Mouse (Mus musculus): ENCODE measurements around the gene Atxn7.
"Not testable (repeated sequence)": the region's sequence is repeated elsewhere in the genome, so short reads cannot be mapped to it uniquely, and the experiment has no call there.

The Atxn7 gene

DNA sequence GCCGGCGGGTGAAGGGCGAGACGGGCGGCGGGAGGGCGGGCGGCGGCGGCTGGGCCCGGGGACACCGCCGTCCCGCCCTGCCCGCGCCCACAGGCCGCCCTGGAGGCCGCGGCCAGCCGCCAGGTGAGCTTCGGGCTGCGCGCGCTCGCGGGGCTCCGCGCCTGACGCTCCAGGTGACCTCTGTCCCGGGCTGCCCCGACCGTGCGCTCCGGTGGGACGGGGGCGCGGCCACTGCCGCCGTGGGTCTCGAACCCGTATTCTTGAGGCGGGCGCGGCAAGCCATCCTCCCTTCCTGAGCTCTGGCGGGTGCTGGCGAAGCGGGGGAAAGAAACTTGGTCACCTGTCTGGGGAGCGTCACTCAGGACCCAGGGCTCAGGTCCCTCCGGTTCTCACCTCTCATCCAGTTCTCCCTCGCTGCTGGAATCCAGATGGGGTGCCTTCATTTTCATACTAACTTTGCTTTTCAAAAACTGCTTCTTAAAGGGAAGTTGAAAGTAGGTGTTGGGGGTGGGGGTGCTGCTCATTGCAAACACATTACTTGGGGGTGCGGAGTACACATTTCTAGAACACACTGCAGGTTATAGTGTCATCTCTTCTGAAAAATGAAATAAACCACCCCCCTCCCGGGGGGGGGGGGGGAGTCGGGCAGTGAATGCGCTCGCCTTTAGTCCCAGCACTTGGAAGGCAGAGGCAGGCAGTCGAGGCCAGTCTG is at the start of gene Atxn7, which contains the start of gene Thoc7:
TSS of gene Atxn7 (plus strand) at position 40 of the 712 bp plus-strand sequence.
TSS of gene Thoc7 (minus strand) at position 452 of the 712 bp plus-strand sequence.
- DNase-seq (ENCODE audit: low read depth) = no peak

DNA sequence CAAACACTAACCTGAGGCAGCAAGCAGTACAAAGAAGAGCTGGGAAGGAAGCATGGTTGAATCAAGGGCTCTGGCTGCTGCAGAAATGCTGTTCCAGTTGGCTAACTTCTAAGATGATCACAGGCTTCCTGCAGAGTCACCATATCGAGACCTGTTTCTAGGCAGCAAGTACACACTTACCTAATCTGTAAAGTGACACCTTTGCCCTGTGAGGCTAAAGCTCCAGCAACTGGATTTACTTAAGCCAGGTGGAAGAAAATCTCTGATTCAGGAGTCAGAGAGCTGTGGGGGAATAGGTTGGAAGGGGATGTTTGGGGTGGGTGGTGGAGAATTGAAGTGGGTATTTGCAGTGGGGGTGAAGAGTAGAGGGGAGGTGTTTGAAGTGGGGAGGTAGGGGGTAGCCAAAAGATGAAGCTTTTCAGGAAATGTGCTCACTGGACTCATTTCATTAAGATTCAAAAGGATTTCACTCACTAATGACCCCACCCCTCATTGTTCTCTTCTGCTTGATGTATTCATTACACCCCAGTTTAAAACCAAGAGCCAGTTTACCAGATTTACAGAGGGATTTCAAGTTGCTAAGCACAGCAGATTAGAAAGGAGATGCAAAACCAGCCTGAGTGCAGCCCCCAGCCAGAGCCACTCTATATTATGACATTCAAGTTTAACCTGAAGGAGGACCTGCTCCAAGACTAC is 46.7 kb upstream of the Atxn7 start, which contains the start of gene Gm281:
TSS of gene Gm281 (minus strand) at position 92 of the 696 bp plus-strand sequence.
- DNase-seq (ENCODE audit: low read depth) = no peak

DNA sequence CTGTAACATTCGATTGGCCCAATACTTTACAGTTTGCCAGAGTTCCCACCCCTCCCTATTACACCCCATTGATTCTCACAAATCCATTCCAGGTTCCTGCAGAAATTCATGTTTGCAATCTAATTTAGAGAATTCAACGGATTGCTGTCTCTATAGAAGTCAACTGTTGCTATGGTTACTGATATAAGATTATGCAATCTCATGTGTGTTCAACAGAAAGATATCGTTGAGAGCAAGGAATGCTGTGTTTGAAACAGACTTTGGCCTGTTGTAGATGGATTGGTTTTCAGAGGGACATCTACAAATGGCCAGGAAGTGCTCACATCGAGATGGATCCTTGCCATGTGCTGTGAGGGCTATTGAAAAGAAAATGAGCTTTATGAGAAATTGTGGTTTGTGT is 46.0 kb upstream of the Atxn7 start:
- no peak for DNase-seq (ENCODE audit: low read depth)

DNA sequence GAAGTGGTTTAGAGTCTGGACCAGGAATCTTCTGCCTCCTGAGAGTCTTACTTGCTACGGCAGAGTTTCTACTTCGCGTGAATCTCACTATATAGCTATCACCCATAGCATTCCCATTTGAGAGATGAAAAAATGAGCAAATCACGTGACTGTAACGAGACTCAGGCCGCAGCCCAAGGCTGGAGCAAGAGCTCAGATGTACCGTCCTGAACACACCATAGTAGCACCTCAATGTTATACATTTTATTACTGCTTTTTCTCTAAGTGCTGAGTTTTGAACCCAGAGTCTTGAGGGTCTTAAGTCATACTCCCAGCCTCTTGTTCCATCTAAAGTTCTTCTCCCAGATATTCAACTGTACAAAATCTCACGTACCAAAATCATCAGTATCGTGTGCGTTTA is 44.0 kb upstream of the Atxn7 start:
- DNase-seq (ENCODE audit: low read depth) = no peak

DNA sequence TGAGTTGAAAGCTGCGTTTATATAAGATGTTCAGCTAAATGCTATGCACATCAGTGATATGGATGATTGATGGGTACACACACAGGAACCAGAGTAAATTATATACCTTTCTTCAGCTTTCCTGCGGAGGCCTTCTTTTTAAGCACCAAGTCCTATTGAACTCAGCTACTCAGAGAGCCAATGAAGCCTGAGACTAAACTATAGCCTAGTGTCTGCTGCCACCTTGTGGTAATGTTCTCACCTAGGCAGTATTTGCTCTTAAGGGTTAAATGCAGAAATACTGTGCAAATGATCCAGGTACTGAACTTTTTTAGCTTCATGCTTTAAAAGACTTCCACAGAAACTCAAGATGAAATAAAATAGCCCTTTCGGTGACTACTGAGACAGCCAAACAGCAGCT is 43.6 kb upstream of the Atxn7 start:
- DNase-seq (ENCODE audit: low read depth) = peak; percentile 62

DNA sequence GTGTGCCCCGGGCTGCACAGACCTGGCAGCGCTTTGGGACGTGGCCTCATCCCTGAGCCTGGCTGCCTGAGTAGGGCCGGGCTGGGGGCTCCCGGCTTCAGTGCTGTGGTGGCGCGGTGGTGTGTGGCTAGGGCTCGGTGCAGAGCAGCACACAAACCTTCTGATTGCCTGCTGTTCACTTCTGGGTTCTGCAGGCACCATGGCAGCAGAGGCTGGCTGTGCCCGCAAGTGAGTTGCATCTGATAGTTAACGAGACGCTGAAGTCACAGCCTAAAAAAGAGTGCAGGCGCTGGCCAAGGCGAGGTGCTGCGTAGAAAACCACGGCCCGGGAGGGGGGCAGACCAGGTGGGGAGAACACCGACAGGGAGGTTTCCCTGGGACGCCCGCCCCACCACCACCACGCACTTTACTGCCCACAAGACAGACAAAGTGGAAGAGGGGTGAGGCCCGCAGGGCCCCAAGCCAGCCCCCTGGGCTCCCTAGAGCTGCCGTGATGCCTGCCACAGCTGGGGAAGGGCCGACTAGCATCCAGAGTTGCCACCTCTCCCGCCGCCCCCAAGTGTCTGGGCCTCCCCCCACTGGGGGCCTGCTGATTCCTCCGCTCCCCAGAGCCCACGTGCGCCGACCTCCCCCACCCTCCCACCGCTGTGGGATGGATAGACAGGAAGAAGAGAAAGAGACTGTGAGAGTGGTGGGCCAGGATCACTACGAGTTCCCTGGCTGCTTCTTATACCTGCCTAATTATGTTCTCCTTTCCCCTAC is 27.8 kb upstream of the Atxn7 start:
- DNase-seq (ENCODE audit: low read depth) = no peak

DNA sequence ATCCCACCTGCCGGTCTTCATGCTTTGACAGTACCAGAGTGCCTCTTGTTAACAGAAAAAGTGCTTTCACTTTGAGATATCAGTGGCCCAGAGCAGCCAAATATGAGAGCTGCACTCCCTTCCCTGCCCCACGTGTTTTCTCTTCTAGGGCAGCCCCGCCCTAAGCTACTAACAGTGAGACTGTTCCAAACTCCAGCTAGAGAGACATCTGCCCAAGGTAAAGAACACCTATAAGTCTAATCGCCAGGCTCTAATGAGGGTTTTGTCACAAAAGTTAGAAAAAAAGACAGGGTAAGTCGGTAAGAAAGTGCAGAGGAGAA is 27.2 kb upstream of the Atxn7 start:
- DNase-seq (ENCODE audit: low read depth) = no peak

DNA sequence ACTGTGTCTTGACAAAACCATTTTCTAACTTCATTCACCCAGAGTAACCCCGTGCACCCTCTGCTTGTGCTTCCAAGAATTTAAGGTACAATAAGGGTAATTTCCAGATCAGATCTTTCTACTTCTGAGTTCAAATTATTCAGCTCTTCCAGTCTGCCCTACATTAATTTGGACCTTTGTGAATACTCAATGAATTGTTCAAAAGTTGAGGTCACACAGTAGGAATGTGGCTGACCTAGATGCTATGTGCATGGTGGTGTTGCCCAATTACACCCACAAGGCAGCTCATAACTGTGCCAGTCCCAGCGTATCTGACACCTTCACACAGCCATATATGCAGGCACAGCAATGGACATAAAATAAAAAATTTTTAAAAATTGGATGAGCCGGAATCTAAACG is 16.6 kb upstream of the Atxn7 start:
- DNase-seq (ENCODE audit: low read depth) = no peak

DNA sequence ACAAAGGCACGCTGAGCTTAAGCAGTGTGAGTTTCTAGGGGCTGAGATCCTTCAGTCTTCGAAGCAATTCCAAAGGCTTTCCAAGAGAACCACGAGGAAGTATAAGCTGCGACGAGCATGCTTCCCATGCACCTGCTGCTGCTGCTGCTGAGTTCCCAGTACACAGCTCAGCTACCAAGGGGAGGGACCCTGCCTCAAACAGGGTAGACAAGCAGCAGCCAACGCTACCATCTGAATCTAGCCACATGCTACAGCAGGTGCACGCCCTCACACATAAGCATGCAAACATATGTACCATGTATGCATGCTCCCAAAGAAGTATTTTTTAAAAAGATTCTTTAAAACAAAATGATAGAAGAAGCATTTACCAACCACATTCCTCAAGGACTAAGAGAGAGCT is 12.9 kb upstream of the Atxn7 start:
- no peak for DNase-seq (ENCODE audit: low read depth)

DNA sequence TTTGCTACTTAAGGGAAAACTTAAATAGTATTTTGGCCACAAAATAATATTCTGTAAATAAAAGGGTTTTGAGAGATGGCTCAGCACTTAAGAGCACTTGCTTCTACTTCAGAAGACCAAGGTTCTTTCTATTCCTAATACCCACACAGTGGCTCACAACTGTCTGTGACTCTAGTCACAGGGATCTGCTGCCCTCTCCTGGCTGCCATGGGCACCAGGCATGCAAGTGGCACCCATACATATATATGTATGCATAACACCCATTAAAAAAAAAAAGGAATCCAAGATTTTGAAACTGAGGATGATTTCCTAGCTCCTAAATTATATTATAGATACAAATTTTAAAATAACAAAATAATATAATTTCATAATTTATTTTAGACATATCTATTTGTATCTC is 10.8 kb upstream of the Atxn7 start:
- DNase-seq (ENCODE audit: low read depth) = no peak

DNA sequence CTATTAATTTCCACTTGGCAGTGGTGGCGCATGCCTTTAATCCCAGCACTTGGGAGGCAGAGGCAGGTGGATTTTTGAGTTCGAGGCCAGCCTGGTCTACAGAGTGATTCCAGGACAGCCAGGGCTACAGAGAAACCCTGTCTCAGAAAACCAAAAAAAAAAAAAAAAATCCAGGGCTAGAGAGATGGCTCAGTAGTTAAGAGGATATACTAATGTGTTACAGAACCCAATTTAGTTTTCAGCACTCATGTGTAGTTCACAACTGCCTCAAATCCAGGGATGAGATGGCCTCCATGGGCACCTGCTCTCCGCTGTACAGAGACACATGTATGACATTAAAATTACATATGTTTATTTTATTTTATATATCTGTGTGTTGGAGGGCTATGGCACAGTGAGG is 9.1 kb upstream of the Atxn7 start:
- DNase-seq (ENCODE audit: low read depth) = not testable (repeated sequence)

DNA sequence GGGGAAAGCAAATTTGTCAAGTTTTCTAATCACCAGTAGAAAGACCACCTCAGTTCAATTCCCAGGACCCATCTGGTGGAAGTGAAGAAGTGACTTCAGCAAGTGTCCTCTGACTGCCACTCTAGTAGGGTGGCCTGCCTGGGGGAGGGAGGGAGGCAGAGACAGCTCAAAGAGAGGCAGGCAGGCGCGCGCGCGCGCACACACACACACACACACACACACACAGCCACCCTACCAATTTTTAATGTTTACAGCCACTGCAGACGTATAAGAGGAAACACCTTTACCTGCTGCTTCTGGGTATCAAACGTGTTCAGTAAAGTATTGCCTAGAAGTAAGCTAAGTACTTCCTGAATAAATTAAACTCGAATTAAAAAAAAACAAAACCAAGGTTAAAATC is 1.2 kb upstream of the Atxn7 start:
- no peak for DNase-seq (ENCODE audit: low read depth)

DNA sequence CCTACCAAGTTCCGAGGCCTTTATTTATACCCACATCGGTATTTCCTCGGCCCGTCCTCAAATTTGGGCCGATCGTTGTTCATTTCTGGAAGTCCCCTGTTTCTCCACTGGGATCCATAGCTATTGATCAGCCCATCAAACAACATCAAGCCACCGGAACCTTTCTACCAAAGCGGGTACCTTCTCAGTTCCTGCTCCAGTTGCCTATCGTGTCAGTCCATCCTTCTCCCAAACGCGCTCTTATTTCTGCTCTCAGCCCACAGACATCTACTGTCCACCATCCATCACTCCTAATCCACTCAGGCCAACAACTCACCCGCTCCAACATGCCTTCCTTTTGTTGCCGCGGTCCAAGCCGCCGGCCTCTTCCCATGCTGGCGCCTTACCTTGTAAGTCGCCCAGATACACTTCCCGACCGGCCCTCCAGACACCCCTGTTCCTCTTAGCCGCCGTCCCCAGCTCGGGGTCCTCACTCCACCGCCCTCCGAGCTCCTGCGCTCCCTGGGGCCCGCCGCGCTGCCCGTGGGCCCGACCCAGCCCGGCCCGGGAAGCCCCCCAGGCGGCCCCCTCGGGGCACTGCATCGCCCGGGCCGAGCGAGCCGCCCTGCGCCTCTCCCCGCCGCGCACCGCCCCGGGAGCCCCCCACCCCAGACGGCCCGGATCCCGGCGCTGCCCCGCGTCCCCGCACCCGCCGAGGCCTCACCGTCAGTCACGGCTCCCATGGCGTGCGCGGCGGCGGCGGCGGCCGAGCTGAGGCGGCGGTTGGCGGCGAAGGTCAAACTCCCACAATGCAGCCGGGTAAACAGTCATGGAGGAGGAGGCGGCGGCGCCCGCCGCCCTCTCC is 536 bp upstream of the Atxn7 start:
- no peak for DNase-seq (ENCODE audit: low read depth)

DNA sequence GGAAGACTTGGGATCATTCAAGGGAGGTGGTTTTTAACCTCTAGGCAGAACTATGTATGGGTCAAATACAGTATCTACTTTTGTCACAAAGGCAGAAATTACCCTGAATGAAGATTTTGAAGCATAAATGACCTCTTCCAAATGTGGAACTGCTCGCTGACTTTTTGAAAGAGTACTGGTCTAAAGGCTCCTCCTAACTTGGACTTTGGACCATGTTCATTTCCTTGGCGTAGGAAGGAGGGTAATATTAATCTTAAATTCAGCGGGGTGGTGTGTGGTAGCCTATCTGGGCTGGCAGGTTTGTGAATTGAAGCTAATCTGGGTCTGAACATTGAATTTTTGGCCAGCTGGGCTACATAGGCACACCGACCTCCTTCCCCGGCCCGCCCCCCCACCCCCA is 1.2 kb downstream of the Atxn7 start:
- DNase-seq (ENCODE audit: low read depth) = no peak

DNA sequence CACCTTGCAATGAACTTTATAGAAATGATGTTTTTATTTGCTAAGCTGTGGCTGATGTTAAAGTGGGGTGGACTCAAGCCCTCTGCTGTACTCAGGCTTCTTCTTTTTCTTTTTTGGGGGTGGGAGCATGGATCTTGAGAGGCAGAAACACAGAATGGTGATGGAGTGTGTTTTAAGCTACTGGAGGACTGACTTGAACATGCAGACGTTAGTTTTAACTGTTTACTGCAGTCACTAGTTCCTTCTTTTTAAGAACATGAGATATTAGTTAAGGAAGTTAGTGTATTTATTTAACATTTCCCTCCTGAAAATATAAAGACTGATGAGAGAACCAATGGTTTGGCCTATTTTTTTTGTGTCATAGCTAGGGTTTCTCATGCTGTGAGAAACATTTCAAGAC is 2.3 kb downstream of the Atxn7 start:
- no peak for DNase-seq (ENCODE audit: low read depth)

DNA sequence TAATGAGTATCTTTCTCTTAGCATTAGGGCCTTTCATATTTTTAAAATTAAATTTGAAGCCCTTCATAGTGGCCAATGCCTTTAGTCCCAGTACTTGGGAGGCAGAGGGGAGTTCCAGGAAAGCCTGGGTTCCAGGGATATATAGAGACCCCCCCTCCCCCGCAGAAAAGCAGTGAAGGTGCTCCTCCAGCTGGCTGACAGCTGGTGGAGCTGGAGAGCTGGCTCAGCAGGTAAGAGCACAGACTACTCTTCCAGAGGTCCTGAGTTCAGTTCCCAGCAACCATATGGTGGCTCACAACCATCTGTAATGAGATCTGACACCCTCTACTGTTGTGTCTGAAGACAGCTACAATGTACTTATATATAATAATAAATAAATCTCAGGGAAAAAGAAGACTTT is 6.4 kb downstream of the Atxn7 start:
- no peak for DNase-seq (ENCODE audit: low read depth)

DNA sequence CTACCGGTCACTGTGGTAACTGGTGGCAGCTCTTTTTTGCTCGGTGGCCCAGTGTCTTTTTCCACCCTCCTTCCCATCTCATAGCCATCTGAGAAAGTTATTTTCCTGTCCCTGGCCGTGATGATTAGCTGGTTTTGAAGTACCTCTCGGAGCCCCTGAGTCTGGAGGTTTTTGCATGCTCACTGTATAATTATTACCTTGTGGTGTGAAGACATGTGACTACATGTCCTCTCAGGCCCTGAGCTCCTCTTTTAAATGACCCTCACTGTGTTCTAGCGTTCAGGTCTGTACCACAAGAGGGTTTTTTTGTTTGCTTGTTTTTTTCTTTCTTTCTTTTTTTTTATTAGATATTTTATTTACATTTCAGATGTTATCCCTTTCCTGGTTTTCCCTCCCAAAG is 7.2 kb downstream of the Atxn7 start:
- no peak for DNase-seq (ENCODE audit: low read depth)

DNA sequence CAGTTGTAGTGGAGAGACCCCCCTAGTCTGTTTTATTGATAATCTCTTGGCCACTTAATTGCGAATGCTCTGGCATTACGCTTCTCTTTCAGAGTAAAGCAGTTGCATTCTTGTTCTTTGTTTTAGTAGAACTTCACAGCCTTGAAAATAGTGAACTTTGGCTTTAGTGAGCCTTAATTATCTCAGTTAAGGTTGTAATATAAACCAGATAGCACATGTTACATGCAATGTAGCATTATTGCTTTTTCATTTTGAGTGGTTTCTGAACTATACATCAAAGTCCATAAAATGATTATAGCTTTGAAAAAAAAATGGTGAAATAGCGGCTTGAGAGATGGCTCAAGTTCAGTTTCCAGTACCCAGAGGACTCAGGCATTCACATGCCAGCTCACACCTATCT is 9.3 kb downstream of the Atxn7 start:
- DNase-seq (ENCODE audit: low read depth) = no peak

DNA sequence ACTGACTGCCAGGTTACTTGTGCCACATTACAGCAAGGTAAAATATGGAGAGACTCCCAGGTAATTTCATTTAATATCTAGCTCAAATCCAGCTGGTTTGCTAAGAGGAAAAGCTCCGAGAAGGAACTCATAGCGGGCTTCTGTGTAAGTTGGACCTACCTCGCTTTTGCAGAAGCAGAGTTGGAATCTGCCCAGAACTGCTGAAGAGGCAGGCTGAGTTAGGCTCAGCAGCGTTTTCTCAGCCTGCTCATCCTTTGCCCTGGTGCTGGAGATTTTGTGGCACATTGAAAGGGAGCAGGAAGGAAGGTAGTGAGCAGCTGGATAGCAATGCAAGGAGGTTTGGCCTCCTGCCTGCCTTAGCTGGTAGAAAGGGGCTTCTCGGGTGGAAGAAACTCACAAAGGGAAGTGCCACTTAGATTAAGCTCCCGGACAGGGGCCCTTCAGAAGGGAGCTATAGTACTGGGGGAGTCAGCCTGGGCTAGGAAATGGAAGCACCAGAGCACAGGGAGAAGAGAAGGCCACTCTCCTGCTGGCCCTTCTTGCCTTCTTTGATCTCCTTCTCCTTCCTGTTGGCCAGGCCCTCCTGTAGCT is 10.5 kb downstream of the Atxn7 start:
- DNase-seq (ENCODE audit: low read depth) = no peak

DNA sequence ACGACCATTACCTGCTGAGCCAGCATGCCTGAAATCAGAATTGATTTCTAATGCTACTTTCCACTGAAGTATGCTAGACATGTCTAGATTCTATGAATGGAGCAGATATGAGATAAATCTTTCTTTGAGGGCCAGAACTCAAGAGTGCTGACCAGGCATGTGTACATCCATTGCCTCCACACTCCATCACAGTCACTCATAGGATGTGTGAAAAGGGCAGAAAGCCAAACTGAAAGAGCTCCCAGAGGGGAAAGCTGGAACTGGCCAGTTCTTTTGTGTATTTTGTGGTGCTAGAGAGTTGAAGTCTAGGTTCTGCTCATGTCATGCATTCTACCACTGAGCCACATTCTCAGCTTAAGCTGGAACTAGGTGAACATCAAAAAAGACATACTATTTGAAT is 16.3 kb downstream of the Atxn7 start:
- no peak for DNase-seq (ENCODE audit: low read depth)

DNA sequence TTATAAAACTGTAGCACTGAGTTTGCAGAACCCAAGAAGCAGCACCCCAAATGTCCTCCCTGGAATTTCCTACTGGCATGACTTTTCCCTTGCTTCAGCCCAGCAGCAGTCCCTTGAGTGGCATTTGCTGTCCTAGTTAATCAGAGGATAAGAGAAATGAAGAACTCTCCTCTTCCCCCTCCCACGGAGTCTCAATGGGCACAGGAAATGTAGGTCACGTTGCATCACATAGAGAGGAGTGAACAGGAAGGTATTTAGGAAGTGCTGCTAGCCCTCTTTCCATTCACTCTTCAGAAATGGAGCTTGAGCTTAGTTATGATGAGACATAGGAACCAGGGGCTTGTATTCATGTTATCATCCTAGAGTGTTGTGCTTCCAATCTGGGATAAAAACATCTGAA is 20.0 kb downstream of the Atxn7 start:
- DNase-seq (ENCODE audit: low read depth) = no peak

DNA sequence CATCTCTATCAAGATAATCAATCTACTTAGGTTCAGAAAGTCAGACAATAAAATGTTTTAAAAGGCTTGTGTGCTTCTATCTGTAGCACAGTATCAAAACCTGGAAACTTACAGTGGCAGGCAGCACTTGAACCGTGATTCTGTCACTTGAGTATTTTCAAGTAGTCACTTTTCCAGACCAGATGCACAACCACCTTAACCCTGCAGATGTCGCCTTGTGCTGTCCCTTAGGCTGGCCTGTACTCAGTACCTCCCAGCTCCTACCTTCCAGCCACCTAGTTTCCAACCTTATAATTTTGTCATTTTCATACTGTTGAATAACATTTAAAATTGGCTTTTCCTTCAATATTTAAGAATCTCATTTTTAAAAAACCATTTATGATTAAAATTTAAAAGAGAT is 20.9 kb downstream of the Atxn7 start:
- no peak for DNase-seq (ENCODE audit: low read depth)

Measured in fibroblast of lung, adult 2 months (primary cell).